Mouse (Mus musculus) forebrain, embryonic 16.5 days (tissue): Measurements from ENCODE around the gene Cip2a. TPM values are rescaled to one million over a fixed set of nuclear protein-coding genes. Genes with fewer than 3 reads are reported as not detected.

Source experiments
- ATAC-seq: fragments of 200-750 bp; cut with Nextera tagmentation; 2 replicates; pipeline ENCODE4 v1.8.0; 2017; ENCODE audit warnings: mild to moderate bottlenecking, moderate library complexity
- H3K27ac ChIP-seq: fragments of 300-500 bp; sonication (generic); 2 replicates; pipeline ENCODE4 v1.5.1; 2014; ENCODE audit warnings: low read length, control low read depth
- H3K27me3 ChIP-seq: fragments of 300-500 bp; sonication (generic); replicated peaks from 2 replicates; pipeline ENCODE4 v1.6.1; 2014; ENCODE audit warnings: low read length; ENCODE audit not compliant: control insufficient read depth, insufficient read depth
- H3K36me3 ChIP-seq: fragments of 300-500 bp; sonication (generic); 2 replicates; pipeline ENCODE4 v1.6.1; 2014; ENCODE audit not compliant: control insufficient read depth, insufficient read depth
- H3K4me1 ChIP-seq: fragments of 300-500 bp; sonication (generic); replicated peaks from 2 replicates; pipeline ENCODE4 v1.6.1; 2014; ENCODE audit warnings: low read length; ENCODE audit not compliant: control insufficient read depth, insufficient read depth
- H3K4me2 ChIP-seq: fragments of 300-500 bp; sonication (generic); 2 replicates; pipeline ENCODE4 v1.6.1; 2014; ENCODE audit warnings: mild to moderate bottlenecking, low read length, control low read depth
- H3K4me3 ChIP-seq: fragments of 300-500 bp; sonication (generic); replicated peaks from 2 replicates; pipeline ENCODE4 v1.5.1; 2014; ENCODE audit warnings: mild to moderate bottlenecking, low read length, control low read depth
- H3K9ac ChIP-seq: fragments of 300-500 bp; sonication (generic); replicated peaks from 2 replicates; pipeline ENCODE4 v1.6.1; 2014; ENCODE audit warnings: low read depth, low read length, control low read depth
- H3K9me3 ChIP-seq: fragments of 300-500 bp; sonication (generic); 2 replicates; pipeline ENCODE4 v1.6.1; 2016; ENCODE audit warnings: low read length; ENCODE audit not compliant: control insufficient read depth
- WGBS: fragments of 180-500 bp; shearing (Covaris S2); extraction: QIAGEN DNeasy Blood & Tissue Kit; methylation state at CpG from one replicate; pipeline ENCODE4 v1.1.7; 2014; 5-methylcytosine and 5-hydroxymethylcytosine counted together
- polyA plus RNA-seq: library from polyadenylated mRNA; unstranded; fragments of >200 nt; fragmentation: Nextera tagmentation; extraction: Ambion mirVana; gene quantifications from 2 replicates; pipeline ENCODE4 v1.2.1, GENCODE M21; 2015

The Cip2a gene
- 13.9 and 18.0 TPM in 2 replicates for polyA plus RNA-seq

DNA sequence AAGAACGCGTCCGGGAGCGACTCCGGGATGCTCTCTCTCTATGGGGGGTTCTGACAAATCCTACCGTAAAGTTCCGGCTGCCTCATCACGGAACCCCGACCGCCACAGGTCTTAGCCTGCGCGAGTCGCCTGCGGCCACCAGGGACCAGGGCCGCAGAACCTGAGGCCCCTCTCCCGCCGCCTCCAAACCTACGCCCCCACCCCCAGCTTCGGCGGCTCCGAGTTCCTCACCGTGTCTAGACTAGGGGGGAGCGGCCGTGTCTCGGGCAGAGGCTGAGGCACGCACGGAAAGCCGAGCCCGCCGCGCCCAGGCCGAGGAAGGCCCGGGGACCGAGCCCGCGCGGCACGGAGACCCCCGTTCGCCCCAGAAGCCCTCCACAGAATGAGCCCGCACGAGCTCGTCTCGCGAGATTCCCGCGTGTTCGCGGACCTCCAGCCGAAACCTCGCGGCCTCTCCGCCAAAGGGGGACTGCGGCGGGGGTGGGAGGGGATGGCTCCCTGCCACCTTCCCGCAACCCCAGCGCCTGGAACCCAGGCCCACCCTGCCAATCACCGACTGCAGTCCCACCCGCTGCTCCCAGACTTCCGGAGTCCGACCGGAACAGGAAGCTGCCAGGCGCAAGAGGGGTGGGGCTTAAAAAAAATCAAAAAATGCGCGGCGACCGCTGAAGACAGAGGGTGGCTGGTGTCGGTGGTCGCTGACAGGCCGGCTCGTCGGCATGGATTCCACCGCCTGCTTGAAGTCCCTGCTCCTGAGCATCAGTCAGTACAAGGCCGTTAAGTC lies at the start of gene Cip2a, which contains the start of gene Dzip3:
Gene Cip2a, plus strand, starts transcription at position 627 of the 784 bp plus-strand sequence.
Gene Dzip3, minus strand, starts transcription at position 607 of the 784 bp plus-strand sequence.
- peak; percentile 99 for ATAC-seq
- H3K4me2 ChIP-seq = peak within 1 kb of the TSS; percentile 86
- no peaks in the 10 kb centered on the region for H3K27me3 ChIP-seq
- no peaks in the 10 kb centered on the region for H3K9me3 ChIP-seq
- WGBS = under 1% methylated on average over 74 of the region's 74 CpGs
- peak within 1 kb of the TSS; percentile 96 for H3K27ac ChIP-seq
- peak within 1 kb of the TSS; percentile 99 for H3K9ac ChIP-seq
- peak within 1 kb of the TSS; percentile 96 for H3K4me3 ChIP-seq
- H3K36me3 ChIP-seq = no peaks in the 10 kb centered on the region
- peaks cover 14% of the 10 kb centered on the region for H3K4me1 ChIP-seq

DNA sequence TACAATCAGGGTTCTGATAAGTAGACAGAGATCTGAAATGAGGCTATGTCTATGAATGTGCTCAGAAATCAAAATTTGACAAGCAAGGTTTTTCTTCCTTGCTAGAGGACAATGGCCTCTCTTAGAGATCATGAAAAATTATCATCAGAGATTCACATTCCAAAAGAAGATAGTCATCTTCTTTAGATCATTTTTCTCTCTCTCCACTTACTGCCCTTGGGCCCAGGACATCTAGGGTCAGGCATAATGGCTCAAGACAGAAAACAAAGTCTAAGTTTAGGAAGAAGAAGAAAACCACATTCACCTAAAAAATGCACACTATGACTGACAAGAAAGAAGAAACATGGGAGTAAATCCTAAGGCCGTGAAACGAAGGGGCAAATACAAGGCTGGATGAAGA lies 21.0 kb upstream of the Cip2a start:
- no peak for ATAC-seq
- 93% methylated on average over 2 of the region's 2 CpGs for WGBS

GRCm38 (mm10) chr16:48973548-48973947 lies 20.4 kb upstream of the Cip2a start:
- Histone ChIP-seq H3K4me3 (no peak overlapping the region), H3K9ac (no peak overlapping the region), H3K27me3 (no peaks in the 10 kb centered on the region), H3K27ac (no peak overlapping the region), H3K36me3 (peaks cover 14% of the 10 kb centered on the region), H3K4me1 (no peaks in the 10 kb centered on the region), H3K4me2 (no peak overlapping the region), H3K9me3 (no peaks in the 10 kb centered on the region)
- 98% methylated on average over 1 of the region's 1 CpGs for WGBS
- no peak for ATAC-seq

More for the DNA sequence above, 21.0 kb upstream of the Cip2a start:
- Histone ChIP-seq H3K9ac (no peak overlapping the region), H3K9me3 (no peaks in the 10 kb centered on the region), H3K4me3 (no peak overlapping the region), H3K27ac (no peak overlapping the region), H3K4me1 (no peaks in the 10 kb centered on the region), H3K4me2 (no peak overlapping the region), H3K36me3 (peaks cover 12% of the 10 kb centered on the region), H3K27me3 (no peaks in the 10 kb centered on the region)

DNA sequence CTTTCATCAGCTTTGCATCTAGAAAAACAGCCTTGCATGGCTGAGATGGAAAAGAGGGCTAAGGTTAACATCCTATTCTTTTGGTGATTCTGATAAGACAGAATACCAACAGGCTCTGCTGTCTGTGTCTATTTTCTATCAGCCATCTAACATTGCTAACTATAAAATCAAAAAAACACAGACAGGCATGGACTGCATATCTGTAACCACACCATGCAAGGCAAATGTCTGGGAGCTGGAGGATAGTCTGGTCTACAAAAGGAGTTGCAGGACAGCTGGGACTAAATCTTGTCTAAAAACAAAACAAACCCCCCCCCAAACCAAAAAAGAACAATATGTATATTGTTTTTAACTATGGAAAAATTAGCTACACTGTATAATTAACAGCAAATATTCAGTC lies 14.0 kb upstream of the Cip2a start:
- no peak for ATAC-seq
- Histone ChIP-seq H3K4me2 (no peak overlapping the region), H3K27ac (no peak overlapping the region), H3K9ac (no peak overlapping the region), H3K36me3 (peaks cover 10% of the 10 kb centered on the region), H3K4me3 (no peak overlapping the region), H3K27me3 (no peaks in the 10 kb centered on the region), H3K4me1 (no peaks in the 10 kb centered on the region), H3K9me3 (no peaks in the 10 kb centered on the region)

- Histone ChIP-seq H3K9ac (no peak overlapping the region), H3K27ac (no peak overlapping the region), H3K36me3 (no peaks in the 10 kb centered on the region; the same call in 1 of the 2 replicates), H3K4me2 (no peak overlapping the region), H3K4me3 (no peak overlapping the region), H3K27me3 (no peaks in the 10 kb centered on the region), H3K4me1 (no peaks in the 10 kb centered on the region), H3K9me3 (no peaks in the 10 kb centered on the region)
- 47% methylated on average over 5 of the region's 5 CpGs for WGBS
- no peak for ATAC-seq
These were observed 8.9 kb upstream of the Cip2a start for GRCm38 (mm10) chr16:48985034-48985627.

- no peak overlapping the region for H3K27ac ChIP-seq
- ATAC-seq = no peak
These were observed 4.3 kb upstream of the Cip2a start for GRCm38 (mm10) chr16:48989700-48990099.

DNA sequence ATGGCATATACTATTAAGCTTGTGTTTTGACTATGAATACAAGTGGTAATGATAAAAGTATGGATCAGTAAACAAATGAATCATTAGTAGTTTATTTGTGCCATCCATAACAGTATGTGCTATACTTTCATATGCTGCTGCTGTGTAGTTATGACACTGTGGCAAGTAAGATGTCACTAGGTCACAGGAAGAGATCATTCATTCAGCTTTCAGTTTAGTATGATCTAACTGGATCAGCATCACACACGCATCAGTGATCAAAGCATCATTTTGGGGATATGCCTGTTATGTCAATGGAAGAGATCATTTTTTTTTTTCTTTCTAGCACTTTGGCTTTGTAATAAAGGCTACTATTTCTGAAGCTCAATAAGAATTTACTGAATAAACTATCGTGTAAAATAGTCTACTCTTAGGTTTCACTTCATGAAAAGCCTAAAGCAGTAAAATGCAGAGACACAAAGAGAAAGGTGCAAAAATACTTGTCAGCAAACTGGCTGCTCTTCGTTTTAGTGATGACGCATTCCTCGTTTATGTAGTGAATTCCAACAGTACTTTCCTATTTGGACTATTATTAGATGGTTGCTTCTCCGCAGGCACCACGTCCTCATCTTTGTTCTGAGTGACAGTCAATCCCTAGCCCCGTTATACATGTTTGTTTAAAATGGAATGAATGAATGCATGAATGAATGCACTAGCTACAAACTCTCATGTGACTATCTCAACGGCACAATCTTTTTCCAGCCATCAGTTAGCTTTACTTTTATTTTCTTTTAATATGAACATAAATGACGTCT lies 1.4 kb upstream of the Cip2a start:
- 19% methylated on average over 10 of the region's 10 CpGs for WGBS
- no peak for ATAC-seq
- no peak overlapping the region for H3K27ac ChIP-seq

More at GRCm38 (mm10) chr16:48989700-48990099, 4.3 kb upstream of the Cip2a start:
- H3K9ac ChIP-seq = no peak overlapping the region
- H3K36me3 ChIP-seq = no peaks in the 10 kb centered on the region
- H3K4me2 ChIP-seq = no peak overlapping the region
- no peaks in the 10 kb centered on the region for H3K9me3 ChIP-seq
- peaks cover 6% of the 10 kb centered on the region for H3K4me1 ChIP-seq
- no peak overlapping the region for H3K4me3 ChIP-seq
- H3K27me3 ChIP-seq = no peaks in the 10 kb centered on the region

GRCm38 (mm10) chr16:48993231-48993558 lies 790 bp upstream of the Cip2a start:
- H3K4me3 ChIP-seq = peak overlapping the region; percentile 96
- H3K36me3 ChIP-seq = no peaks in the 10 kb centered on the region
- peak overlapping the region; percentile 99 for H3K9ac ChIP-seq
- H3K4me2 ChIP-seq = peak overlapping the region; percentile 86
- peaks cover 14% of the 10 kb centered on the region for H3K4me1 ChIP-seq
- no peaks in the 10 kb centered on the region for H3K27me3 ChIP-seq
- peak overlapping the region; percentile 96 for H3K27ac ChIP-seq
- ATAC-seq = no peak
- whole genome bisulfite sequencing = 1% methylated on average over 9 of the region's 9 CpGs
- no peaks in the 10 kb centered on the region for H3K9me3 ChIP-seq

More for the DNA sequence above, 1.4 kb upstream of the Cip2a start:
- no peaks in the 10 kb centered on the region for H3K27me3 ChIP-seq
- H3K9me3 ChIP-seq = no peaks in the 10 kb centered on the region
- H3K4me2 ChIP-seq = peak overlapping the region; percentile 86
- no peaks in the 10 kb centered on the region for H3K36me3 ChIP-seq
- H3K4me1 ChIP-seq = peaks cover 14% of the 10 kb centered on the region
- peak overlapping the region; percentile 96 for H3K4me3 ChIP-seq
- peak overlapping the region; percentile 99 for H3K9ac ChIP-seq

DNA sequence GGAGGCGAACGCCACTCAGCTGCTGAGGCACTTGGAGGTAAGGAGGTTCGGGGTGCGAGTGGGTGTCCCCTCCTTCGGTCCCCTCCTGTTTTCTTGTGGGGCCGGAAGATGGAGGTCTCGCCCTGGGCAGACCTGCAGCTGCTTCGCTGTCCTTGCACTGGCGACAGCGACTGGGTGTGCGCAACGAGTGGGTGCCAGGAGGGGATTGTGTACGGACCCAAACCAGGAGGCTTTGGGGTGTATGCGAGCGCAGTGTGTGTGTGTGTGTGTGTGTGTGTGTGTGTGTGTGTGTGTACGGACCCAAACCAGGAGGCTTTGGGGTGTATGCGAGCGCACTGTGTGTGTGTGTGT lies 333 bp downstream of the Cip2a start:
- Histone ChIP-seq H3K4me1 (peaks cover 14% of the 10 kb centered on the region), H3K36me3 (no peaks in the 10 kb centered on the region), H3K9me3 (no peaks in the 10 kb centered on the region), H3K27me3 (no peaks in the 10 kb centered on the region), H3K9ac (peak overlapping the region; percentile 99), H3K27ac (no peak overlapping the region), H3K4me2 (peak overlapping the region; percentile 72), H3K4me3 (peak overlapping the region; percentile 96)
- WGBS = 0% methylated on average over 18 of the region's 18 CpGs
- no peak for ATAC-seq
